Mouse (Mus musculus) testis, postnatal 10 days (tissue): ENCODE results near the gene Phf2.

ENCODE experiments used
- DNase-seq: peaks from one replicate; pipeline ENCODE4 v3.0.0; 2021; ENCODE audit warnings: low spot score

Phf2 gene

DNA sequence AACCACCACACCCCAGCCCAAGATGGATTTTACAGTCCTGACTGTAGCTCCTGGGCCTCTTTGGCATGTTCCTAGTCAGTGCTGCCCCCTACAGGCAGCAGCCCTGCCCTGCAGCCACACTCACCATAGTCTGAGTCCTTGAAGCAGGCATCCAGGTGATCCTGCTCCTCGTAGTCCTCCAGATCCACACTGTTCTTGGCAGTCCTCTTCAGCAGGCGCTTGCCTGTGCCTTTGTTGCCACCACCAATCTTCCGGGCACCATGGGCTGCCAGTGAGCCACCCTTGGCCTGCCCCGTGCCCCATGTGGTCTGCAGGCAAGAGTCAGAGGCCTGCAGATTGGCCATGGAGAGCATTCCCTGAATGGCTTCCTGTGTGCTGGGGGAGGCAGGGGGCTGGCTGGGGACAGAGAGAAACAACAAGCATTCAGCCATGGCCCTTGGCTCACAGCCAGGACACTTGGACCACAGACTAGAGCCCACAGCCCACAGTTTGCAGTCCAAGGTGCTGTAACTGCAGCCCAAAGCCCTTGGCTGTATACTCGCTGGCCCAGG is 63.4 kb downstream of the Phf2 start:
- peak; percentile 78 for DNase-seq

DNA sequence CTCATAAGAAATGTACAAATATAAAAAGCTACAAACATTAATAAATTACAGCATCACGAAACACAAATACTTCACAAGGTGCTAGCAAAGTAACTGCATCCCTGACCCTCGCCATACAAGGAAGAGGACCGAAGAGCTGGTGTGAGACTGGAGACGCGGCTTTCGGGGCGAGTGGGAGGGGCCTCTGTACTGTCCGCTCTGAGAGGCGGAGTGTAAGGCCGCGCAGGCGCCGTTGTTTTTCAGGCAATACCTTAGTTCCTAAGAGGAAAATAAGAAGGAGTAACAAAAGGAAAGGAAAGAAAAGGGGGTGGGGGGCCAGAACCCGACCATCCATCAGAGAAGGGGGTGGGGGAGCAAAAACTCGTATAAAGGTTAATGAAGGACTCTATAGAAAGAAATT is 68.7 kb downstream of the Phf2 start:
- no peak for DNase-seq

DNA sequence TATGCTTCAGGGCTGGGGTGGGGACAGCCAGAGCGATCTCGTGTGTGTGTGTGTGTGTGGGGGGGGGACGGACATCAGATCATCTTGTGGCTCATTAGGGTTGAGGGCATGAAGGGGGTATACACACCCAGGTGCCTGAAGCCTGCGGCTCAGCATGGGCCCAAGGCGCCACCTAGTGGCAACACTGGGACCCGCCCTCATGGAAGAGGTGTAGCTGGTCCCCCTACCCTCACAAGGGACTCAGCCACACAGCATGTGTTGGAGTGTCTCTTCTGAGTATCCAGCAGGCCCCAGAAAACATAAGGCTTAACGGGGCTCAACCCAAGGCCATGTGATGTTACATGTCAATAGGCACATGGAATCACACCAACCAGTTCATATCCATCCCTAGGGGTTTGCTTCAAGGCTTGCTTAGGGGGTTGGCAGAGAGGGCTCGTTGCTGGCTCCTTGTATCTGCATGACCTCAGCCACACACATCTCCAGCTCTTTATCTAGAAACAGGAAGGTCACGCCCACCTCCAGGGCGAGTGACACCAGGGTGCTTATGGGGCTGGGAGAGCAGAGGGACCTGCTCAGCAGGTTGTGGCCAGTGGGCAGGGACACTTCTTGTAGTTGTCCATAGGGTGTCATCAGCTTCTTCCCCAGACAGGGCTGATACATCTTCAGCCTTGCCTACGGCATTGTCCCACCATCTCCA is 69.9 kb downstream of the Phf2 start:
- peak; percentile 89 for DNase-seq

DNA sequence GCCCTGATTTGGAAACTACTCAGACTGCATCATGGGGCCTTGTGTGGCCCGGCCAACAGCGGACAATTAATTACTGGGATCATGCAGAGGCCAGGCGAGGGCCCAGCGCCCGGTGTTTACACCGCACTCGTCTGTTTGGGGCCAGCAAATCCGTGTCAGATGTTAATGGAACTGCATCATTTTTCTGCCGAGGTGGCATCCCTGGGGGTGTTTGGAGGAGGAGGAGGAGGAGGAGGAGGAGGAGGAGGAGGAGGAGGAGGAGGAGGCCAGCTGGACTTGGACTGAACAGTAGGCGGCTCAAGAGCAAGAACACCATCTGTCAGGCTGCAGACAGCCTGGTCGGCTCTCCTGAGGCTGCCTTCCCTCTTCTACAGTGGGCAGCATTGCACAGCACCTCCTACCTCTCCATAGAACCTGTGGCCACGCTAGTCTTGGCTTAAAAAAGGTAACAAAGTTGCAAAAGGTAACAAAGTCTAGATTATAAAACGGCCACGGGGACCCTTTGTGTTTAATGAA is 72.6 kb downstream of the Phf2 start:
- DNase-seq: no peak

DNA sequence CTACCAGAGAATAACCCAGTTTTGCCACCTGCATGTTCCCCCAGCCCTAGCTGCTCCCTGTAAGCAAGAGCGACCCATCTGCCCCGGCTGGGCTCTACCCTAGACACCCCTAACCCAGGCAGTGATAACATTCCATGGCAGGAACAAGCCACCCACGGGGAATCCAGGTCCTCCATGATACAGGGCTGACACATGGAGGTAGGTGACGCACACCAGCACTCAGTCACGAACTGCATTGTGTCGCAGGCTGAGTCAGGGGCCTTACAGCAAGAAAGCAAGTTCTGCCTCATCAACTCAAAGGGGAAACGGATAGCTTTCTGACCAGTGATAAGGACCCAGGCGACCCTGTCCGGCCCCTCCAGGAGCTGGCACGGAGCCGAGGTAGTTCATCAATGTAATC is 74.0 kb downstream of the Phf2 start:
- no peak for DNase-seq

DNA sequence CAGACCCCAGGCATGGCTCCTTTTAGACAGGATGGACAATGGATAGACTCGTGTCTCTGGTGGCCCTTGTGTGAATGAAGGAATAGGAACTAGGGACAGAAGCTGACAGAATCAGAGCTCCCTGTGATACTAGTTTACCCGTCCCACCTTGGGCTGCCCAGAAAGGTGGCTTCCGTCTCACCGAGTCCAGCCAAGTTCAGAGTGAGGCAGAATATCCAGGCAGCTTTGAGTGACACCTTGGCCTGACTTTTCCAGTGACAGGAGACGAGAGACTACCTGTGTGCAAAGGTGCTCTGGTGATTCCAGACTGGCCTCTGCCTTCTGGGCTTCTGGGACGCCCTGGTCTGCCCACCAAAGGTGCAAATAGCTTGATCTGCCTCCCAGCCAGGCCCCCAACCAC is 75.2 kb downstream of the Phf2 start:
- DNase-seq: no peak

DNA sequence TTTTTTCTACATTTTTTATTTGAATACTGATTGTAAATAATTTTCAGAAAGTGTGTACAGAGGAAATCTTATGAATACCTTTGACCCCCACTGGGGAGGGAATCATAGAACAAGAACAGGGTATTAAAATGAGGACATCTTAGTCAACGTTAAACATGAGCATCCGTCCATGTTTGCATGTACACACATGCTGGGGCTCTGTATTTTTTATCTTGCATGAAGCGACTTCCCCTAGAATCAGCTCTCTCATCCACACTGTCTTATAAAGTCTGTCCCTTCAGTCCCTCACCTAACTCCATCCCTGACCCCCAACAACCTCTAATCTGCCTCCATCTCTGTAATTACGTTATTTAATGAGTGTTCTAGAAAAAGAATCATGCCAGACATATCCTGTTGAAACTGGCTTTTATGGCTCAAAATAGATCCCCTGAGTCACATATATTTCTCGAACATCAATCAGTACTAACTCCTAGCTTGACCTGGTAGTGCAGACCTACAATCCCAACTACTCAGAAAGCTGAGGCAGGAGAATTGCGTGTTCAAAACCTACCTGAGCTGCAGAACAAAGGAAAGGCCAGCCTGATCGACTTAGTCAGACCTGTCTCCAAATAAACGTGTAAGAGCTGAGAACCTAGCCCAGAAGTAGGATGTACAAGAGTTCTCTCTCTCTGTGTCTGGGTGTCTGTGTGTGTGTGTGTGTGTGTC is 86.2 kb downstream of the Phf2 start:
- DNase-seq: no peak

DNA sequence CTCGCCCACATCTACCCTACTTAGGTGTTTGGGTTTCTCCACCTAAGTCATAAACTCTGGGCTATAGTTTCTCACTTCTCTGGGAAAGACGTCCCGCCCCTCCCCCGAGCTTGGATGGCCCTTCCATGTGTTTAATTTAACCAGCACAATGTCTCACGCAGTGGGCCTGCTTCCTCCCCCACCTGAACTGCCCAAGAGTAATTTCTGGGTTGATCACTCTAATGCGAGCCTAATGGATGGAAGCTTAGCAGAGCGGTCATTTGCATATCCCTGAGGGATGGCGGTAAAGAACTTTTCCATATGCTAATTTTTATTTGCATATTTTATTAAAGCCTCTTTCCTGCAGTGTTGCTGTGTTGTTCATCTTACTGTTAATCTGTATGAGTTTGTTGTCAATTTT is 86.8 kb downstream of the Phf2 start:
- no peak for DNase-seq

DNA sequence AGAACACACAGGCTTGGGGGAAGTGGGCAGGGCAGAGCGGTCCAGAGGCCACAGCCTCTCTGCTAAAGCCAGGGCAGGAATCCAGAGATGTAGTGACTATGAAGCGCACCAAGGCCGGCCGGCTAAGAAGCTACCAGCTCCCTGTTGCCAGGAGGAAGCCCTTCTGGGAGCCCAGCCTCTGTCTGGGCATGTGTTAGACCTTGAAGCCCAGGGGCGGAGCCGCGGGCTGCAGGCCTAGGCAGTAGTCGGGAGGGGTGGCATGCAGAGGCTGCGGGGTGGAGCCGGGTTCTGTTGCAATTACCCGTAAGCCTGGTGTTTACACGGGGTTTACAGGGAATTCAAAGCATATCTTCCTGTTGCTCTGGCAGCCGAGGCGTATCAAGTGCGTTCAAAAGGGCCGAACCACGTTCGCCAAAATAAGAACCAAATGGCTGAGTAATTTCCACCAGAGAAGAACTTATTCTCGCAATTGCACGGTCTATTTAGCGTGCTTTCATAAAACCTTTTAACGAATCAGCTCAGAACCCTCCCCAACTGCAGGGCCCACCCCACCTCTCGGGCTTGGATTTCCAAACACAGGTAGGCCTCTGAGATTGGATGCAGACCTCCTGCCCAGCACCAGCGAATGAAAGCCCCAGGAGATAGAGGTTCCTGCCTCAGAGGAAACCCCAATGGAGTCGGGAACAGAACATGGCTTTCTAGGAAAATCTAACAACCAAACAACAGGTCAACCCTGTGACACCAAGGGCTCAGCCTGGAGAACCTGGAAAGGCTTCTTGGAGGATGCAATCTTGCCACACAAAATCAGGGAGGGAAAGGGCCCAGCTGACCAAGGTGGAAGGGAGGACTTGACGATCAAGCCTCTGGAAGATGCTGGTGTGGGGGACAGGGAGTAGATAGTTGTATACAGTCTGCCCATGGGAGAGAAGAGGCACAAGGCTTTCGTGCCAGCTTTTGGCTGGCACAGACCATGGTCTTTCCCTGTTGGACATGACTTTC is 87.9 kb downstream of the Phf2 start:
- peak; percentile 71 for DNase-seq

DNA sequence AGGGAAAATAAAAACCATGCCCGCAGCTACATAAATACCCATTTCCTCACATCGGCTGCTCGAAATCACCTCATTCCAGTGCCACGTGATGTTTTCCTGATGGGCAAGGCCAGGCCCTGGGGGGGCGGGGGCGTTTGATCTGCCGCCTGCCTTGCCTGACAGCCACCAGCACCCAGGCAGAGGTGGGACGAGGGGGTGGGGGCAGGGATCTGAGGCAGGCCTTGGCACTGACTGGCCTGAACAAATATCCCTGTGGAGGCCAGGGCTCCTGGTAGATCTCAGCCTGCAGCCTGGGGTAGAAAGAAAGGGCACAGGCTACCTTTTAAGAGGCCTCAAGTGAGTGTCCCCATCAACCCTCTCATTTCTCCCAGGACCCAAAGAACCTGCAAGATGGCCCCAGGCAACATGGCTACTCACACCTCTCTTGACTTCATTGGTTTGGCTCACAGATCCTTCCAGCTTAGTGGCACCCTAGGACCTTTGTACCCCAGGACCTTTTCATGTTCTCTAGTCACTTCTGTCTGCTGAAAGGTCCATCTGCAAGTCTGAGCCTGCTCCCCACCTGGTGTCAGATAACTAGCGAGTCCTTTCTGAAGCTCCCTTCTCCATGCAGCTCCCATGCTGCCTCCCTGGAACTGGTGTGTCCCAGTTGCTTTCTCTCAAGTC is 90.4 kb downstream of the Phf2 start:
- no peak for DNase-seq

DNA sequence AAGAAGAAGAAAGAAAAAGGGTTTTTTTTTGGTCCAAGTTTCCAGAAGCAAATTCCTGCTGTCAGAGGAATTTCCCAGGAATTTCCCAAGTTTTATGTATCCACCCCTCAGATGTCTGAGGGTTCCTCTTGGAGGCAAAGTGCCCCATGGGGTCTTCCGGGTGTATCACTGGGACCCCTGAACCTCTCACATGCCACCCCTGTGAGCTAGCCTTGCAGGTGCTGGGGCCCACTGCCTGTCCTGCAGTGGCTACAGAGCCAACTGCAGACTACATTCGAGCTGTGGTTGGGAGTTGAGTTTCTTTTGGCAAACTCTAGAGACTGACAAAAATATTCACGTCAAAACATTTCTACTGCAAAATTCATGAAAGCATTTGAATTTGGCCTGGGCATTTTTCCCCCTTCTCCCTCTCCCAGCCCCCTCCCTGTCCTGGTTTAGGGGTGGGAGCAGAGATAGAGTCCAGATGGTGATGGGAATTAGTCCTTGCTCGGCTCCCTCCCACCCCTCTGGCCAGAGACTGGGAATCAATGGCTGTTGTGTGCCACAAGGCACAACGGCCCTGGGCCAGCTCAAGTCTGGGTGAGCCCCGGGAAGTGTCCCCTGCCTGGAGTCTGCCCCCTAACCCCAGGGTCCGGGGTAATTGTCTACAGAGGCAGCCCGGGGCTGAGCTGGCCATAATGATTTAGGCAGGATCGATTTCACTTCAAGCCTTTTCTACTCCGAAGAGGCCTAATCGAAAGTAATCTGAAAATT is 91.2 kb downstream of the Phf2 start:
- DNase-seq: no peak

DNA sequence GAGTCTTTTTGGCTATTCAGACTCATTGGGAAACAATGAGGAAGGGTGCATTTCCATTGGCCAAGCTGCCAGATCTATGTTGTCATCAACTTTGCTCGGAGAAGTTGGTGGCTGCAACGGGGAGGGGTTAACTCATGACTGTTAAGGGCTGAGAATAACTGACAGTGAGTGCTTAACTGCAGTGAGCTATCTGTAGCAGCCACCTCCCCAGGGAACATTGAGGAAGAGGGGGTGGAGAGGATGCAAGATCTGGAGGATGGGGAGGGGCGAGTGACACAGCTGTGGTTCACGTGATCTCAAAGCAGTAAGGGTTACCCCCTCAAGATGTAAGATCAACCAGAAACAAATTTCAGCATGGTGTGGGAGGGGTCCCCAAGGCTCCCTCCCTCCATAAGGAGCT is 92.8 kb downstream of the Phf2 start:
- DNase-seq: no peak

DNA sequence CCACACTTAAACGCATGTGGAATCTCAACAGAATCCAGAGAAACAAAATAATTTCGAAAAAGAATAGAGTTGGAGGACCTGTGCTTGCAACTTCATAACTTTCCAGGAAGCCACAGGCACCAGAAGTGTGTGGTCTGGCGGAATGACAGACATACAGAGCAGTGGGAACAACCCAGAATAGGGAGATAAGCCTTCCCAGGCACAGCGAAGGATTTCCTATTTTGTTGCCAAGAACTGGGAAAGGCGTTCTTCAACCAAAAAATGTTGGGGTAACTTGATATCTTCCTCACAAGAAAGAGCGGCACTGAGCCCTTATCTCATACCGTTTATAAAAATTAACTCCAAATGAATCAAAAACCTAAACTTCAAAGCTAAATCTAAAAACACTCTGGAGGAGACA is 96.4 kb downstream of the Phf2 start:
- no peak for DNase-seq

DNA sequence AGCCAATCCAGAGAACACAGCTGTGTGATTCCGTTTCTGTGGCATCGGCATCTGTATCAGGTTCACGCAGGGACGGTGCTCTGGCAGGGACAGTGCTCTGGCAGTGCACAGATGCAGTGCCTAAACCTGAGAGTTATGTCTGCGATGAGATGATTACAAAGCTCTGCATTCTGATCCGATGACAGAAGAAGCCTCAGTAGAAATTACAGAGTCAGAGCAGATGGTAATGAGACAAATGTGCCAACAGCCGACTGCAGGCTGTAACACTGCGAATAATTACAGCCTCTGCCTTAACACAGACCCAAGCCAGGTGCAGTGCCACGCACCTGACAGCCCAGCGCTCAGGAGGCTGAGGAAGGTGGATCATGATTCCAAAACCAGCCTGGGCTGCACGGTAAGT is 102.8 kb downstream of the Phf2 start:
- DNase-seq: no peak

DNA sequence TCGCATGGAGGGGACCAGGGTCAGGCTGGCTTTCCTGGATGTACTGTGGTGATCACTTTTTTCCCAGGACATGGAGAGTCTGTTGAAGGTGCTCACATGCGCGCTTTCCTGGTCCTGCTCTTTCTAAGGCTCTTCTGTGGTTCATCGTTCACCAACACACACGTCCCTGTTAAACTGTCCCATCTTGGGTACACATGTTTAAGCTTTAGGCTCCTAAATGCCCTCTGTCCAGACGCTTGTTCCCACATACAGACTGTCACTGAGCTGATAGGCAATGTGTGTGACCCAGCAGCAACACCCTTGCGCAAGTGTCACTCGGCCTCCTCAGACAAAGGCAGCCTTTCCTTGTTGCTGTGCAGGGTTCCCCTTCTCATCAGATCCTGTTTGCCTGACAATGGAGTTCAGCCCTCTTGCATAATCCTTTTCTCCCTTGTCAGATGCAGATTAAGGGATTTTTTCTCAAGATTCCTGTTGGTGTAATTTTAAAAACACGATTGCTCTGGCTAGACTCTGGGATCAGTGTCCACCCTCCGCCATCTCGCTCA is 107.1 kb downstream of the Phf2 start:
- no peak for DNase-seq

DNA sequence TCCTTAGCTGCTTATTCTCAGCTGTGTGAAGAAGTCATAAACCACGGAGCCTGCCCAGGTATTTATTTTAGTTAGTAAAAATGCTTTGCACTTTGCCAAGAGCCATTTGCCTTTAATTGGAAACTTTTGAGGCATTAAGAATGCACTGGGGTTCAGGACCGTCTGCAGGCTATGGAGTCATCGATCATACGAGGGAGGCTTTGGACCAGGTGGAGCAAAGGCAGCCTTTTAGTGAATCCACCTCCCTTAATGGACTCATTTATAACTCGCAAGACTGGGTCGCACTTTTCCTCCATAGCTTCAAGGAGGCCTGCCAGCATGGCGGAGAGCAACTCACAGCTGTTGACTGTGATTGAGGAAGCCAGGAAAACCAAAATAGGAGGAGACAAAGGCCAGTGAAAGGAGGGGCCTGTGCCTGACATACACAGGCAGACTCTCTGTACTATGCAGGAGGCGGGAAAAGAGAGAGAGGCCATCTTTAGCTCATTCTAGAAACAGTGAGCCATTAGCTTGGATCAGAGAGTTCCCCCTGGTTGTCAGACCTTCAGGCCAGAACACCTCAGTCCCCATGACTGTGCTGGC is 110.0 kb downstream of the Phf2 start:
- DNase-seq: no peak

DNA sequence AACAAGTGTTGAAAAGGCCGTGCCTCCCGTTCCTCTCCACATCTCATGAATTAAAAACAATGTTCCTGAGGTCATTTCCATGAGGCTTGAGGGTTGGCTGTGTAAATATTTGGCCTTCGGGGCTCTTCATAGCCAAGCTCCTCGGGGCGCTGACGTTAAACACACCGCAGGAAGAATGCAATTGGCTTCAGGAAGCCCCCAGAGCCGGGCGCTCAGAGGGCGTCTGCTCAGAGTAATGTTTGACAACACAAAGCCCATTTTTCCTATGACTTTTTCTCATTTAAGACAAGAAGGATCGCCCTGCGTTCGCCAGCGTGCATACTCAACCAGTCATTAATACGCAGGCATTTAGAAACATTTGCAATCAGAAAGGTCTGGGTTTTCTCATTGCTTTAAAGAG is 114.2 kb downstream of the Phf2 start:
- DNase-seq: no peak
